Mouse (Mus musculus): ENCODE measurements around the gene Bag6.

GRCm38 (mm10) chr17:35090166-35090932 lies 44.6 kb upstream of the Bag6 start:
- TF ChIP-seq CTCF (IDR thresholded peaks at IDR 0.05; ENCODE audit: borderline replicate concordance, extremely low read depth, insufficient read depth, insufficient read length), result no peak
- TF ChIP-seq POLR2A (IDR thresholded peaks at IDR 0.05; ENCODE audit: borderline replicate concordance, extremely low read depth, insufficient read depth, insufficient read length, poor library complexity, severe bottlenecking), result no peak
